Mouse (Mus musculus) CD4-positive, CD25-positive, alpha-beta regulatory T cell, adult 4 months (primary cell): ENCODE results near the gene Ncoa7. TPM values are rescaled to one million over a fixed set of nuclear protein-coding genes. Genes with fewer than 3 reads are reported as not detected.

Experiments used
- ATAC-seq: one replicate; pipeline ENCODE4 v1.8.0; 2017
- polyA plus RNA-seq, 2 experiments: library from polyadenylated mRNA; unstranded; fragments of 100-300 nt; shearing (Covaris generic); gene quantifications; one replicate each; pipeline ENCODE4 v1.2.1; 2017

Ncoa7 gene
- polyA plus RNA-seq, 2 experiments from 2014 or later, result 105 to 122 TPM

- no peak for ATAC-seq
These were observed 59.9 kb downstream of the Ncoa7 start for GRCm38 (mm10) chr10:30743275-30743674.

DNA sequence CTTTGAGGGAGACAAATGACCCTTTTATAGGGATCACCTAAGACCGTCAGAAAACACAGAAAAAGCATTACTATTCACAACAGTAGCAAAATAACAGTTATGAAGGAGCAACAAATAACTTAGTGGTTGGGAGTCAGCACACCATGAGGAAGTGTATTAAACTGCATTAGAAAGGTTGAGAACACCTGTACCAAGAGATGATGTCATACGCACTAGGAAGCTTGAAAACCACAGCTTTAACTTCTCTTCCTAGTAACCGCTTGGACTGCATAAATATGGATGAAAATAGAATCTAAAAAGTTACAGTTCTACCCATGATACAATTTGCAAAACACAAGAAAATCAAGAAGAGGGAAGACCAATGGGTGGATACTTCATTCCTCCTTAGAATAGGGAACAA is 64.7 kb downstream of the Ncoa7 start:
- no peak for ATAC-seq

- no peak for ATAC-seq
These were observed 65.8 kb downstream of the Ncoa7 start for GRCm38 (mm10) chr10:30737323-30737722.

DNA sequence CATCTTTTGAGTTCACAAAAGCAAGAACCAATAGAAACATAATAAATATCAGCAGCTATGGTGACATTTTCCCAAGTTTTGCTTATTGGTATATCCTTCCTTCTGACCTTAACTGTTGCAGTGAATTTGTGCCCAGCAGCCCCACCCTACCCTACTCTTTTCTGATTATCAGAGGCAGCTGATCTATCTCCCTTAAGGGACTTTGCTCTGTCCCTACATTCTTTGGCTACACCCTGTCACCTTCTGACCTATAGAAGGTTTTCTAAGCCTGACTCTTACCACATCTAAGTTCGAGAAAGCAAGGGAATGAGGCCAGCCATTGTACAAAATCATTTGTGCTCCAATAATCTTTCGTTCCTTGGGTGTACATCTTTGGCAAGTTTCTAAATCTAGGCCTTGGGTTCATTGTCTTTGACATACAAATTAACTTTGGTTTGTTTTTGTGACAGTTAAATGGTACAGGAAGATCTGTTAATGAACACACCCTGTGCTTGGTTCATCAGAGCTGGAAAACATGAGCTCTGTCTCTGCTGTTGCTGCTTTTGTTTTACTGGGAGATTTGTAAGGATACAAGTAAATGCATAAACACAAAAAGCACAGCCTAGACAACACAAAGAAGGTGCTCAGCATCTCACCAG is 69.9 kb downstream of the Ncoa7 start:
- no peak for ATAC-seq

DNA sequence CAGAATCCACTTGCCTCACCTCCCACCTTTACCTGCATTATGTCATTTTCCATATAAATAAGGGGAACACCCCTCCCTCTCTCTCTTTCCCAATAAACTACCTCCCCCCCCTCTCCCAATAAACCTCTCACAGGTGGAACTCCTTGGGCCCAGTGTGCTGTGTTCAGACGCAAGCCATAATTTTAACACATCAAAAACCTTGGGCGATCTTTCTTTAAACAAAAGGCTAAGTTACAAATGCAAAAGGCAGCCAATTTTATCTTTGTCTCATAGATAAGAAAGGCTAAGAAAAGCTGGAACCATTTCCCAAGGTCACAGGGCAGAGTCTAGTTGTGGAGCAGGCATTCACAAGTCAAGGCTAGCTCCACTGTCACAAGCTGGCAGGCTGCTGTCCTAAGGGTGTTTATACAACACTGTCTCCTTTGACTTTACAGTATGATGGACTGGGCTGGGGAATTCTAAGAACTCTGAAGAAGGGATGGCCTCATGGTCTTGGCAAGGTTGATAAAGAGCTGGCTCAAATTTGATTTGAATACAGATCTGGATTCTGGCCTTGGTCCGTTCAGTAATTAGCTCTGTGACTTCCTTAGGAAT is 71.7 kb downstream of the Ncoa7 start:
- ATAC-seq, result no peak

DNA sequence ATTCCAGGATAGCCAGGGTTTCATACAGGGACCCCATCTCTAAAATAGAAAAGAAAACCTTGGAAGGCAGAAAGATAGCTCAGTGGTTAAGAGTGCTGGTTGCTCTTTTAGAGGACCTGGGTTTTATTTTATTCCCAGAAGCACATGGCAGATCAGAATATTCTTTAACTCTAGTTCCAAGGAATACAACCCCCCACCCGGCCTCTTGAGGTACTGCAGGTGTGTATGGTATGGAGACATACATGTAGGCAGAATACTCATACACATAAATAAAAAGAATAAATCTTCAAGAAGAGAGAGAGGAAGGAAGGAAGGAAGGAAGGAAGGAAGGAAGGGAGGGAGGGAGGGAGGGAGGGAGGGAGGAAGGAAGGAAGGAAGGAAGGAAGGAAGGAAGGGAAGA is 72.3 kb downstream of the Ncoa7 start:
- ATAC-seq, result no peak

GRCm38 (mm10) chr10:30729157-30730096 is 73.7 kb downstream of the Ncoa7 start:
- no peak for ATAC-seq

- no peak for ATAC-seq
These were observed 80.1 kb downstream of the Ncoa7 start for GRCm38 (mm10) chr10:30723014-30723413.

GRCm38 (mm10) chr10:30720556-30720955 is 82.6 kb downstream of the Ncoa7 start:
- ATAC-seq, result no peak

- ATAC-seq, result no peak
These were observed 83.2 kb downstream of the Ncoa7 start for GRCm38 (mm10) chr10:30719947-30720346.

DNA sequence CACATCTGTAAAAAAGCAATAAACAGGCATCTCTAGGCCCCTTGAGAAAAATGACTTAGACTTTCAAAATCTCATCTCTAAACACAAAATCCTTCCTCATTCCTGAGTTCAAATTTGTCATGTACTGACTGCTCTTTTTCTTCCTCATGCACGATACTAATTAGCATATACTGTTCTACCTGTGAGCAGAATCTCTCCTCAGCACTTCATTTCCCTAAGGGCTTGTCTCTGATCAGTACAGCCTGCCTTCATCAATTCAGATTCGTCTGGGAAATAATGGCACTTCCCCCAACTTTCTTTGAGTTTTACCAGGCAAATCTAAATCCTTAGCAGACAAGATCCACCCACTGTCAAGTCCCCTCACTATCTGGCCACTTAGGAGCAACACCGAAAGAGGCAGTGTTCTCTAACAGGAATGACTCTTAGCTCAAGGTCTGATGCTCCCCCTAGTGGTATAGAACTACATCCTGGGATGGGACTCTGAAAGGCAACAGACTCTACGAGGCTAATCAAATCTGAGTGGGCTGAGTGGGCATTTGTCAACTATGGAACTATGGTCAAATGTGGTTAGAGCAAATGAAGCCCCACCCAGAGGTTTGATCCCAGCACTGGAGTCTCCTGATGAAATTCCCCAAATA is 84.3 kb downstream of the Ncoa7 start:
- peak; percentile 88 for ATAC-seq

- peak; percentile 37 for ATAC-seq
These were observed 87.0 kb downstream of the Ncoa7 start for GRCm38 (mm10) chr10:30716171-30716570.

- ATAC-seq, result peak; percentile 35
These were observed 90.6 kb downstream of the Ncoa7 start for GRCm38 (mm10) chr10:30712540-30712939.

DNA sequence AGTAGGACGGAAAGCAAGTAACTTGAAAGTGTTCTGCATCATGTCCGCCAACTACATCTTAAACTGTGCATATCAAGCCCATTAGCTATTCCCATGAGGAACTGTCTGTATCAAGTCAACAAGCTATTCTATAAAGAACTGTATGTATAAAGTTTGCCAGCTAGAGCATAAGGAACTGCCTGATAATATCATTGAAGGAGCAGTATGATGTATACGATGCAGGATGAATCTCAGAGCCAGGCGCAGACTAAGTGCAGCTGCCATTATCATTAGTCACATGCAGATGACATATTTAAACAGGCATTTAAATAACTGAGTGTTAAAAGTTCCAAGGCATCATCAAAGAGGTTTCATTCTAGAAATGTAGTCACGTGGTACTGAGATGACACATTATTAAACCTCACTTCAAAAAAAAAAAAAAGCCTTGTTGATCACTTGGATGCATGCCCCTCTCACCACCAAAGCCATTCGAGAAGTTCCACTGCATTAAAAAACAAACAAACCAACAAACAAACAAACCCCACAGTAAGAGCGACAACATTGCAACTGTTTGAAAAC is 93.2 kb downstream of the Ncoa7 start:
- ATAC-seq, result peak; percentile 52

GRCm38 (mm10) chr10:30708039-30708438 is 95.1 kb downstream of the Ncoa7 start:
- ATAC-seq, result no peak

- no peak for ATAC-seq
These were observed 100.5 kb downstream of the Ncoa7 start for GRCm38 (mm10) chr10:30702663-30703062.

- no peak for ATAC-seq
These were observed 116.3 kb downstream of the Ncoa7 start for GRCm38 (mm10) chr10:30686862-30687261.

DNA sequence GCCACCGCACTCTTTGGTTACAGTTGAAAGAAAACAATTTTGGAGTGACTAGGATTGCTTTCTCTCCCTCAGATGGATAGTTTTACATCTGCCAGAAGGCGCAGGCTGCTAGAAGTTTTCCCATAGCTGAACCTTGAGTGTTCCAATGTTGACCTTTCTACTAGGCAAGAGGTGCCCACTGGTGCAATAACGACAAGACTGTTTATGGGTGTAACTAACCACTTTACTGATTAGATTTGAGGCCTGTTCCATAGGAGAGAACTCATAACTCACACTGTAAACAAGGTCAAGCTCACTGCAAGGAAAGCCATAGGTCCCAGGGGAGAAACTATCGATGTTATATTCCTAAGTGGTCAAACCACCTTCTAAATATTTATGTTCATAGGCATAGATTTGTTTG is 119.7 kb downstream of the Ncoa7 start:
- no peak for ATAC-seq

DNA sequence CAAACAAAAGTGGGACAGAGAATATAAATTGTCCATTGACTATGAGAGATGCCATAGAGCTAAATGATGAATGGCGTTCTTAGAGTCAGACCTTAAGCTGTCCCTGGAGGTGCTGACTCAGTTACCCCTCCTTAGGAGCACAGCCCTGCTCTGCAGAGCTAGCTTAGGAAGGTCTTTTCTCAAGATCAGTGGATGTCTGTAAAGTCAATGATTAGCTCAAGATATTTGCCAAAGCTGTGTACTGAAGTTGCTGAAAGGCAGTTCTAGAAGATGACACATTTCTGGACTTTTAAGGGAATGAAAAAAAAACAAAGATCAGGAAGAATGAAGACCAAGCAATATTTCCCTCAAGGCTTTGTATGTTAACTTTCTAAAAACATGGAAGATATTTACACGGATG is 123.4 kb downstream of the Ncoa7 start:
- ATAC-seq, result no peak

- no peak for ATAC-seq
These were observed 125.1 kb downstream of the Ncoa7 start for GRCm38 (mm10) chr10:30678051-30678450.

DNA sequence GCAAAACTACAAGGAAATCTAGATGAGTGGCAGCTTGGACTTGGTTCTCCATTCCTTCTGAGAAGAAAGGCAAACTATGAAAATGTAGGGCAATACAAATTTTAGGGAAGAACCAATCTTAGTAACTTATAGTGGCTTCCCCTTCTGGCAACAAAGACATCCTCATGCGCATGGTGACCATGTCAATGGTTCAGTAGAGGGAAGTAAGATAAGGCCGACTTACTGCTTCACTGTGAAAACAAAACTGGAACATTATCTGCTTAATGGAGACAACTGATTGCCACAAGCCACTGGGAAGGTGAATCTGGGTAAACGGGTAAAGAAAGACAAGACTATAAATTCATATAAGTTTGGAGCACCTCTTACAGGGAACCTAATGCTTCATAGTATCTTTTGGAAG is 128.3 kb downstream of the Ncoa7 start:
- ATAC-seq, result no peak

DNA sequence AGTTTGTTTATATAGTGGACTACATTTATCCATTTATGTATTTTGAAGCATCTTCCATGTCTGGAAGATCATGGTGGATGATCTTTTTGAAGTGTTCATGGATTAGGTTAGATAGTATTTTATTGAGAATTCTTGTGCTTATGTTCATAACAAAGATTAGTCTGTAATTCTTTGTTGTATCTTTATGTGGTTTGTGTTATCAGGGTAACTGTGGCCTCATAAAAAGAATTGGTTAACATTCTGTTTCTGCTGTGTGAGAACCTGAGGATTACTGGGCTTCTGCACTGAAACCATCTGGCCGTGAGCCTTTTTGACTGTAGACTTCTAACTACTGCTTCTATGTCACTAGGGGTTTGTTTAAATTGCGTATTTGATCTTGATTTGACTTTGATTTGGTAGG is 136.5 kb downstream of the Ncoa7 start:
- no peak for ATAC-seq
